Mouse (Mus musculus) Muller cell, postnatal 12 days (primary cell): Measurements from ENCODE around the gene Clock.

Source experiments
- DNase-seq: peaks from one replicate; pipeline ENCODE4 v3.0.0-alpha.2; 2015; ENCODE audit errors: inconsistent ontology term

Gene Clock

GRCm38 (mm10) chr5:76304452-76305341 is at the start of gene Clock:
Gene Clock (minus strand): TSS chr5:76304792.
- peak; percentile 95 for DNase-seq

GRCm38 (mm10) chr5:76351953-76352611 is 47.5 kb upstream of the Clock start:
- DNase-seq = peak; percentile 76

- no peak for DNase-seq
Measured at GRCm38 (mm10) chr5:76351537-76351936, 46.9 kb upstream of the Clock start.

- DNase-seq = peak; percentile 97
Measured at GRCm38 (mm10) chr5:76346137-76346536, 41.5 kb upstream of the Clock start.

- no peak for DNase-seq
Measured at GRCm38 (mm10) chr5:76340931-76341330, 36.3 kb upstream of the Clock start.

- no peak for DNase-seq
Measured at GRCm38 (mm10) chr5:76337100-76337499, 32.5 kb upstream of the Clock start.

- peak; percentile 86 for DNase-seq
Measured at GRCm38 (mm10) chr5:76333833-76334232, 29.2 kb upstream of the Clock start.

- no peak for DNase-seq
Measured at GRCm38 (mm10) chr5:76330953-76331352, 26.4 kb upstream of the Clock start, which contains the start of gene Pdcl2. Gene Pdcl2 (minus strand): TSS chr5:76331156.

GRCm38 (mm10) chr5:76327296-76327695 is 22.7 kb upstream of the Clock start:
- peak; percentile 76 for DNase-seq

GRCm38 (mm10) chr5:76325113-76325512 is 20.5 kb upstream of the Clock start:
- no peak for DNase-seq

GRCm38 (mm10) chr5:76321249-76322196 is 16.9 kb upstream of the Clock start:
- DNase-seq = peak; percentile 32

- no peak for DNase-seq
Measured at GRCm38 (mm10) chr5:76308206-76308605, 3.6 kb upstream of the Clock start.

- DNase-seq = no peak
Measured at GRCm38 (mm10) chr5:76306261-76306660, 1.7 kb upstream of the Clock start.

GRCm38 (mm10) chr5:76305616-76306015 is 1.0 kb upstream of the Clock start:
- peak; percentile 49 for DNase-seq

- peak; percentile 91 for DNase-seq
Measured at GRCm38 (mm10) chr5:76303745-76304451, 694 bp downstream of the Clock start.

- no peak for DNase-seq
Measured at GRCm38 (mm10) chr5:76303379-76303744, 1.2 kb downstream of the Clock start.

- DNase-seq = no peak
Measured at GRCm38 (mm10) chr5:76302009-76302408, 2.6 kb downstream of the Clock start.

- no peak for DNase-seq
Measured at GRCm38 (mm10) chr5:76289234-76289691, 15.3 kb downstream of the Clock start.

GRCm38 (mm10) chr5:76288256-76288655 is 16.3 kb downstream of the Clock start:
- no peak for DNase-seq

GRCm38 (mm10) chr5:76287062-76287461 is 17.5 kb downstream of the Clock start:
- DNase-seq = no peak

GRCm38 (mm10) chr5:76285699-76286098 is 18.9 kb downstream of the Clock start:
- no peak for DNase-seq
